Mouse (Mus musculus): ENCODE data around the gene Thbd.

GRCm38 (mm10) chr2:148364536-148364935, 43.5 kb downstream of the Thbd start:
- TF ChIP-seq CTCF (IDR thresholded peaks at IDR 0.05) (no peak), EP300 (IDR thresholded peaks at IDR 0.05) (no peak)

Measured in lung, postnatal 0 days (tissue).